Mouse (Mus musculus) T-helper 1 cell (primary cell): ENCODE data around the gene Myo1a.
"Not testable (repeated sequence)": the region's sequence is repeated elsewhere in the genome, so short reads cannot be mapped to it uniquely, and the experiment has no call there.

Experiments used
- in situ Hi-C: fragments of 300-600 bp; cut with MboI, MseI; formaldehyde crosslinking; loops from one replicate; pipeline ENCODE4 v1.15.1; 2025; ENCODE audit warnings: high pct_unique_total_duplicates

The Myo1a gene

GRCm38 (mm10) chr10:127754566-127755166, 49.7 kb downstream of the Myo1a start:
- in situ Hi-C loops, result no loop called here

GRCm38 (mm10) chr10:127755246-127755645, 50.3 kb downstream of the Myo1a start:
- in situ Hi-C loops, result no loop called here

- in situ Hi-C loops, result no loop called here
Observed at GRCm38 (mm10) chr10:127755770-127756468, 50.9 kb downstream of the Myo1a start.

GRCm38 (mm10) chr10:127759181-127760110, 54.5 kb downstream of the Myo1a start, which contains the start of the genes Rdh1 and Rdh16f1:
Gene Rdh1 (plus strand): TSS chr10:127759721.
Gene Rdh16f1 (plus strand): TSS chr10:127759787.
- in situ Hi-C loops, result no loop called here

- in situ Hi-C loops, result not testable (repeated sequence)
Observed at GRCm38 (mm10) chr10:127762926-127763325, 58.0 kb downstream of the Myo1a start.

- in situ Hi-C loops, result no loop called here
Observed at GRCm38 (mm10) chr10:127763914-127764680, 59.1 kb downstream of the Myo1a start.

- in situ Hi-C loops, result no loop called here
Observed at GRCm38 (mm10) chr10:127766564-127766963, 61.6 kb downstream of the Myo1a start.
